Mouse (Mus musculus): Measurements from ENCODE around the gene B3gat3.

B3gat3 gene

DNA sequence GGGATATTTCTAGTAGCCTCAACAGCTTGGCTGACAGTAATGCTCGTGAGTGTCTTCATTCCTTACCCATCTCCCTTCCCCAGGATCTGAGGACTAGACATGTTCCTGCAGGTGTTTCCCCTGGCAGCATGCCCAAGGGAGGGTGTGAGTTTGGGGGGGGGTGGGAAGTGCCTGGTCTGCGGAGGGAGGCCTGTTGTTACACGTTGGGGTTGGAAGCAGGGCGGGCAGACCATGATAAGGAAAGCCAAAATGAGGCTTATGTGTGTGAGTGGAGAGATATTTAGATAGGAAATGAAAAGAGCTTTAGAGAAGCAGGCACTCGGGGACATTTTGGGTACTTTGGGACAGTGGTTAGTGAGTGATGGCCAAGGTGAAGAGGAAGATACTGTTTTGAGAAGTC, 23.9 kb downstream of the B3gat3 start:
- no peak for DNase-seq

- DNase-seq: peak; percentile 83
Measured at GRCm38 (mm10) chr19:8944750-8945149, 24.6 kb downstream of the B3gat3 start.

DNA sequence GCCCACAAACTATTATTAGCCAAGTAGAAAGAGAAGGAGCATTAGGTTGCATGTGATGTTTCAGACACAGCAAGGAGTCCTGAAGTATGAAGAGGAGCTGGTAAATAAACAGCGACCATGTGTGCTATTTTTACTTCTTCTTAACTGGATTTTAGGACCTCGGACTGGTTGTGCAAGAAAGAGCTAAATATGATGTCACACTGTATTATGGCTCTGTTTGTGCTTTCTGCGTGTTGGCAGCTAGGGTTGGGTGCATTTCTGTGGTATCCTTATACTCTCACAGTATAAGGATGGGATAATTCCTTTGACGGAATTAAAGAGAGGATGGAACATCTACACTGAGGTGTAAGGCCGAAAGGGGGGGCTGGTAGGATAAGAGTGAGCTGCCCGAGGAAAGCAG, 25.1 kb downstream of the B3gat3 start:
- no peak for DNase-seq

DNA sequence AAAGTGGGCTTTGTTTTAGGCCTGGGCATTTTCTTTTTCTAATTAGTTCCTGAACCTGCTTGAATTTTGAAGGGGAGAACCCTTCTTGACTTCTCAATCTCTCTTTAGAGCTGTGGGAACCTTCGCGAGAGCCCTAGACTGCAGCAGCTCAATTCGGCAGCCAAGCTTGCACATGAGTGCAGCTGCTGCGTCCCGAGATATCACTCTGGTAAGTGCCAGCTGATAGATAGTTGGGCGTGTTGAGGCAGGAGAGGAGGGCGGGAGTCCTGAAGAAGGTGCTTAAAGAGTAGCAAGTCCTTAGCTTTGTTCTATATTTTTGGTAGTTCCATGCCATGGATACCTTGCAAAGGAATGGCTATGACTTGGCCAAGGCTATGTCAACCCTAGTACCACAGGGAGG, 26.8 kb downstream of the B3gat3 start:
- DNase-seq: no peak

DNA sequence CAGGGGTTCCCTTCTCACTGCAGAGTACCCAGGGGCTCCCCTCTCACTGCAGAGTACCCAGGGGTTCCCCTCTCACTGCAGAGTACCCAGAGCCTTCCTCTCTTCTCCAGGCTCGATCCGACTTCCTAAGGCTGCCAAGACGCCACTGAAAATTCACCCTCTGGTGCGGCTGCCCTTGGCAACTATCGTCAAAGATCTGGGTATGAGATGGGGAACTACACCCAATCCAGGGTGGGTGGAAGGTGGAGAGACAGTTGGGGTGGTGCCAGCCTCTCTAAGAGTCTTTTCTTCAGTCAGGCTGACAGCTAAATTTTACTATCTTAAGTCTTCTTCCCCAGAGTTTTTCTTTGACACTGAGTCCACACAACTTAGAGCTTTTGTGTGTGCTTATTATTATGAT, 30.0 kb downstream of the B3gat3 start:
- DNase-seq: no peak

GRCm38 (mm10) chr19:8952241-8952640, 32.1 kb downstream of the B3gat3 start:
- DNase-seq: no peak

DNA sequence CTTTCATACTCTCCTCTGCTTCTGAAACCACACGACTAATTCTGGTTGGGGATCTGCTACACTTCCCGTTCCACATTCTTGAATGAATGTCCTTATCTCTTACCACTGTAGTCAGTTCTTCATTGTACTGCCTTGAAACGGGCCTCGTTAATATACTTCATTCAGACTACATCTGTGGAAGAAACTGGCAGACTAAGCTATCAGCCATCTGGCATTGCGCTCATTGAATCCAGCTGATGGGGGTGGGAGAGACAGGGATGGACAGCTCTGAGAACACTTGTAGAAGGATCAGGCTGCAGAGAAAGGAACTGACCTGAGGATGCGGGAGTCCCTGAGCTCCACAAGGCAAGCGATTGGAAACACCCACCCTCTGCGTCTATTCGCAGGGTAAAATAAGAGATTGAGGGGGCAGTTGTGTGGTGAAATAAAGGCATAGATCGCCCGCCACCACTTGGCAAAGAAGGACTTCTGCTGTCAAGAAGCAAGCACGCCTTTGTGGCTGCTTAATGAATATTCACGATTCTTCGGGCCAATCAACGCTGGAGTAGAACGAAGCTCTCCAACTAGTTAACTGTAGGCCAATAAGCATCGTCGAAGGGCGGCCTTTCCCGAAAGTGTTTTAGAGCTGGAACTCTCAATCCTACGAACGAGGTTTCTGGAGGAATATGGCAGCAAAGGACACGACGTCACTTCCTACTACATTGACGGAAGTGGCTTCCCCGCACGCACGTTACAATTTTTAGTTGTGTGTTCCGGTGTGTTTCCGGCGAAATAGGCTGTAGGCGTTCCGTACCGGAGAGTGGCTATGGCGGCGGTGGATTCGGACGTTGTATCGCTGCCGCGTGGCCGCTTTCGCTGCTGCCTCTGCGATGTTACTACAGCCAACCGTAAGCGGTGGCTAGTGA, 33.2 kb downstream of the B3gat3 start, which contains the start of gene Tut1:
Gene Tut1 (plus strand): TSS at position 713 of the 905 bp plus-strand sequence.
- DNase-seq: peak; percentile 98

GRCm38 (mm10) chr19:8954171-8954570, 34.0 kb downstream of the B3gat3 start:
- no peak for DNase-seq

DNA sequence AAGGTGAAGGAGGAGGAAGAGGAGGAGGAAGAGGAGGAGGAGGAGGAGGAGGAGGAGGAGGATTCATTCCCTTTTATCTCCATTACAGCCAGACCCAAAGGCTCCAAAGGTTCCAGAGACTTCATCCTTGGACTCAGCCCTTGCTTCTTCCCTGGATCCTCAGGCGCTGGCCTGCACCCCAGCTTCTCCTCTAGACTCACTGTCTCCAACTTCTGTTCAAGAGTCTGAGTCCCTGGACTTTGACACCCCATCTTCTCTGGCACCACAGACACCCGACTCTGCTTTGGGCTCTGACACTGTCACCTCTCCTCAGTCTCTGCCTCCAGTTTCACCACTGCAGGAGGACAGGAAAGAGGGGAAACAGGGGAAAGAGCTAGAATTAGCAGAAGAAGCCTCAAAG, 42.1 kb downstream of the B3gat3 start:
- peak; percentile 67 for DNase-seq

- peak; percentile 24 for DNase-seq
Measured at GRCm38 (mm10) chr19:8965075-8965474, 44.9 kb downstream of the B3gat3 start.

DNA sequence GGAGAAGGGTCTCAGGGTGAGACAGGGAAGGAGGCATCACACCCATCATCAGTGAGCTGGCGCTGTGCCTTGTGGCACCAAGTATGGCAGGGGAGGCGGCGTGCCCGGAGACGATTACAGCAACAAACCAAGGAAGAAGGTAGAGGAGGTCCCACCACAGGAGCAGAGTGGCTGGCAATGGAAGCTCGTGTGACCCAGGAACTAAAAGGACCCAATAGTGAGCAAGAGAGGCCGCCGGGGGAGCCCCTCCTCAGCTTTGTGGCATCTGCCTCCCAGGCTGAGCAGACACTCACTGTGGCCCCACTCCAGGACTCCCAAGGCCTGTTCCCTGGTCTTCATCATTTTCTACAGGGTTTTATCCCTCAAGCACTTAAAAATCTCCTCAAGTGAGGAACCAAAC, 45.6 kb downstream of the B3gat3 start:
- peak; percentile 52 for DNase-seq

DNA sequence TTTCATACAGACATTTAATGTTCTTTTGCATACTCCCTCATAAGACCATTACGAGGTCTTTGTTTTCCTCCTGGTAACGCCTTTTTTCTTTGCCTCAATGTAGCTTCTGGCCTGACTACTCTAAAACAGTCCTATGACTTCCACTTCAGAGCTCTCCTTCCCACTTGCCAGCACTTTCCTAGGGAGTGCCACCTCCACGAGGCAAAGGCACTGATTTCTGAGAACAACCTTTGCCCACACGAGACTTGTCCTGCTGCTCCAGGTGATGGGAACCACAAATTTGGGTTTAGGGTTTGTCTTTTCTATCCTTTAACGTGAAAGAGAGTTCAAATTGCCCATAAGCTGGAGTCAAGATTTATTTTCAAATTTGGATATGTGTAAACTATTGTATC, 46.0 kb downstream of the B3gat3 start:
- no peak for DNase-seq

GRCm38 (mm10) chr19:8966590-8967372, 46.6 kb downstream of the B3gat3 start, which contains the start of gene Eef1g:
TSS of gene Eef1g (plus strand) at chr19:8967041.
- peak; percentile 100 for DNase-seq

- DNase-seq: no peak
Measured at GRCm38 (mm10) chr19:8967373-8967743, 47.2 kb downstream of the B3gat3 start.

- DNase-seq: no peak
Measured at GRCm38 (mm10) chr19:8967893-8968292, 47.7 kb downstream of the B3gat3 start.

DNA sequence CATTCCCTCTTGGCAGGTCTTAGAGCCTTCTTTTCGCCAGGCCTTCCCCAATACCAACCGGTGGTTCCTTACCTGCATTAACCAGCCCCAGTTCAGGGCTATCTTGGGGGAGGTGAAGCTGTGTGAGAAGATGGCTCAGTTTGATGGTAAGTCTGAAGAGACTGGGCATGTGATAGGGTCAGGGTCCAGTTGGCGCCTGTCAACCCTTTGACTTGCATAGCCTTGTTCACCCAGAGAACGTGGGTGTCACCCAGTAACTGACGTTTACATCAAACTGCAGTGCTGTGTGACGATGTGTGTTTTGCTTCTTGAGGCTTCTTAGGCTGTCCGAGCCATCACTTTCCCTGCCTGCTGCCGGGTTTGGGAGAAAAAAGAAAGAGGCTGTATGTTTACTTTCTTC, 52.3 kb downstream of the B3gat3 start:
- peak; percentile 60 for DNase-seq

DNA sequence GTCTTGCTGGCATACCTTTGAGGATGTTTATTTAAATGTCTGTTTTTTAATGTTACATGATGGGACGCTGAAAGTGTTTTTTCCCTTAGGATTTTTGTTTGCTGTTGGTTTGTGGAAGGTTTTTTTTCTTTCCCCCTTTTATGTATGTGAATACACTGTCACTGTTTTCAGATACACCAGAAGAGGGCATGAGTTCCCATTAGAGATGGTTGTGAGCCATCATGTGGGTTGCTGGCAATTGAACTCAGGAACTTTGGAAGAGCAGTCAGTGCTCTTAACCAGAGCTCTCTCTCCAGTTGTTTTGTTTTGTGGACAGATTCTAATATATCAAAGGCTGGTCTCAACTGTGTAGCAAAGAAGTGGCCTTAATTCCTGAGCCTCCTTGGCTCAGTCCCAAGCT, 54.5 kb downstream of the B3gat3 start:
- no peak for DNase-seq

DNA sequence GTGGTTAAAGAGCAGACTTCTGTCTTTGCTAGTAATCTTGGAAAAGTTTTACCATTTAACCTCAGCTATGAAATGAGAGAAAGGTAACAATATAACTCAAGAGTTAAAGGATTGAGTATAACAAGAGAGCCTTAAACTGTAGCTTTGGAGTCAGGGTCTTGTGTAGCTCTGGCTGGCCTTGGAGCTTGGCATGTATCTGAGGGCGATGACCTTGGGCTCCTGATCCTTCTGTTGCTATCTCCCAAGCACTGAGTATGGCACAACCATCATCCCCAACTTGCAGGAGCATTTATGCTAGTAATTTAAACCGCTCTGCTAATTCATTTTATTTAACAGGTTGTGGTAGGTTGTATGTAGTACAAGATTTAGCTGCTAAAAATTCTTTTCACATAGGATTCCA, 55.3 kb downstream of the B3gat3 start:
- no peak for DNase-seq

GRCm38 (mm10) chr19:8976535-8976934, 56.4 kb downstream of the B3gat3 start:
- peak; percentile 59 for DNase-seq

Data from kidney, adult 9 months (tissue).